Mouse (Mus musculus) liver, adult 2 months (tissue): ENCODE data around the gene Drc7. TPM values are rescaled to one million over a fixed set of nuclear protein-coding genes. Genes with fewer than 3 reads are reported as not detected.

Experiments
- DNase-seq: peaks from one replicate; pipeline ENCODE4 v3.0.0-alpha.2; 2011; ENCODE audit warnings: low read depth, low spot score; ENCODE audit errors: extremely low read depth
- H3K27ac ChIP-seq: fragments of 200-500 bp; replicated peaks from 2 replicates; pipeline ENCODE4 v1.5.1; 2012; ENCODE audit warnings: low read depth, mild to moderate bottlenecking, control low read depth, inconsistent platforms, low read length; ENCODE audit not compliant: insufficient read depth
- H3K27me3 ChIP-seq: fragments of 200-500 bp; 2 replicates; pipeline ENCODE4 v1.6.1; 2012; ENCODE audit warnings: mild to moderate bottlenecking, moderate library complexity, low read length, inconsistent platforms; ENCODE audit not compliant: control insufficient read depth, insufficient read depth
- H3K36me3 ChIP-seq: fragments of 200-500 bp; 2 replicates; pipeline ENCODE4 v1.6.1; 2012; ENCODE audit warnings: low read length, inconsistent platforms; ENCODE audit not compliant: control insufficient read depth, insufficient read depth
- H3K4me1 ChIP-seq: fragments of 200-500 bp; 2 replicates; pipeline ENCODE4 v1.6.1; 2011; ENCODE audit warnings: low read length; ENCODE audit not compliant: control insufficient read depth, insufficient read depth
- H3K4me3 ChIP-seq: fragments of 200-500 bp; 2 replicates; pipeline ENCODE4 v1.5.1; 2011; ENCODE audit warnings: low read depth, mild to moderate bottlenecking, control low read depth, low read length, moderate library complexity; ENCODE audit not compliant: insufficient read depth
- H3K79me2 ChIP-seq: fragments of 200-500 bp; 2 replicates; pipeline ENCODE4 v1.6.1; 2012; ENCODE audit warnings: inconsistent platforms, mild to moderate bottlenecking, low read length, moderate library complexity; ENCODE audit not compliant: control insufficient read depth, insufficient read depth
- H3K9ac ChIP-seq: fragments of 200-500 bp; 2 replicates; pipeline ENCODE4 v1.6.1; 2012; ENCODE audit warnings: low read depth, mild to moderate bottlenecking, control low read depth, inconsistent platforms, low read length
- CTCF ChIP-seq: fragments of 200-500 bp; IDR thresholded peaks from 2 replicates; pipeline ENCODE4 v1.5.1; 2011; ENCODE audit warnings: low read depth, low read length, control low read depth
- POLR2A ChIP-seq: fragments of 200-500 bp; IDR thresholded peaks from 2 replicates; pipeline ENCODE4 v1.6.1; 2011; ENCODE audit warnings: low read length, control low read depth; ENCODE audit not compliant: insufficient read depth; ENCODE audit errors: extremely low read depth
- WGBS: fragments of 180-500 bp; shearing (Covaris S2); methylation state at CpG from one replicate; pipeline ENCODE4 v1.1.7; 2018; 5-methylcytosine and 5-hydroxymethylcytosine counted together
- polyA plus RNA-seq: library from polyadenylated mRNA; depleted of rRNA; stranded (reverse); fragments of >200 nt; gene quantifications from 2 replicates; pipeline ENCODE4 v1.2.3, GENCODE M21; 2012; rRNA removed
- total RNA-seq: library from RNA; depleted of rRNA; stranded (reverse); fragments of >200 nt; gene quantifications from 2 replicates; pipeline ENCODE4 v1.2.3, GENCODE M21; 2014; rRNA removed

The Drc7 gene
- total and polyA plus RNA-seq, 2 experiments, result not detected

- TF ChIP-seq POLR2A, result no peak
- no peak for TF ChIP-seq CTCF
- peaks cover 19% of the 10 kb centered on the region for H3K79me2 ChIP-seq
- H3K27ac ChIP-seq, result no peak overlapping the region
- H3K27me3 ChIP-seq, result no peaks in the 10 kb centered on the region
- no peak overlapping the region for H3K4me3 ChIP-seq
- 94% methylated on average over 9 of the region's 9 CpGs for WGBS
- H3K9ac ChIP-seq, result no peak overlapping the region
- DNase-seq, result no peak
- H3K4me1 ChIP-seq, result peaks cover 18% of the 10 kb centered on the region
- peaks cover 9% of the 10 kb centered on the region; the same call in 1 of the 2 replicates for H3K36me3 ChIP-seq
Observed at GRCm38 (mm10) chr8:95127658-95128057, 72.8 kb downstream of the Drc7 start.

Other genes with a start within 250 kb of the Drc7 start
- gene Ccl17, start 244.7 kb upstream of the Drc7 start, total RNA-seq, result not detected in 2 replicates
- 0.21 and 0.22 TPM in 2 replicates for gene Ccl17, start 244.7 kb upstream of the Drc7 start, polyA plus RNA-seq
- gene Coq9, start 216.8 kb upstream of the Drc7 start, total RNA-seq, result 148 and 183 TPM in 2 replicates
- gene Coq9, start 216.8 kb upstream of the Drc7 start, polyA plus RNA-seq, result 280 and 359 TPM in 2 replicates
- gene Ciapin1, start 216.7 kb upstream of the Drc7 start, total RNA-seq, result 9.5 and 11.9 TPM in 2 replicates
- 48.9 and 57.3 TPM in 2 replicates for gene Ciapin1, start 216.7 kb upstream of the Drc7 start, polyA plus RNA-seq
- gene Polr2c, start 197.7 kb upstream of the Drc7 start, total RNA-seq, result 27.4 and 31.7 TPM in 2 replicates
- 44.1 and 47.3 TPM in 2 replicates for gene Polr2c, start 197.7 kb upstream of the Drc7 start, polyA plus RNA-seq
- 0.83 and 1.5 TPM in 2 replicates for gene Dok4, start 178.8 kb upstream of the Drc7 start, total RNA-seq
- gene Dok4, start 178.8 kb upstream of the Drc7 start, polyA plus RNA-seq, result 1.4 and 1.5 TPM in 2 replicates
- gene Ccdc102a, start 137.0 kb upstream of the Drc7 start, total RNA-seq, result 0.46 and 0.94 TPM in 2 replicates
- gene Ccdc102a, start 137.0 kb upstream of the Drc7 start, polyA plus RNA-seq, result 0.90 and 1.2 TPM in 2 replicates
- 0.18 and 0.27 TPM in 2 replicates for gene Adgrg5, start 131.4 kb upstream of the Drc7 start, total RNA-seq
- gene Adgrg5, start 131.4 kb upstream of the Drc7 start, polyA plus RNA-seq, result 0.58 and 0.77 TPM in 2 replicates
- 0.55 and 2.3 TPM in 2 replicates for gene Adgrg1, start 80.4 kb upstream of the Drc7 start, total RNA-seq
- 3.0 and 4.2 TPM in 2 replicates for gene Adgrg1, start 80.4 kb upstream of the Drc7 start, polyA plus RNA-seq
- gene Adgrg3, start 37.4 kb upstream of the Drc7 start, total RNA-seq, result 3.0 and 5.0 TPM in 2 replicates
- gene Adgrg3, start 37.4 kb upstream of the Drc7 start, polyA plus RNA-seq, result 4.4 and 8.5 TPM in 2 replicates
- 1.2 and 1.3 TPM in 2 replicates for gene Katnb1, start 26.1 kb downstream of the Drc7 start, total RNA-seq
- 2.5 and 3.2 TPM in 2 replicates for gene Katnb1, start 26.1 kb downstream of the Drc7 start, polyA plus RNA-seq
- 6.8 and 9.3 TPM in 2 replicates for gene Kifc3, start 147.7 kb downstream of the Drc7 start, total RNA-seq
- 17.3 and 28.3 TPM in 2 replicates for gene Kifc3, start 147.7 kb downstream of the Drc7 start, polyA plus RNA-seq